Mouse (Mus musculus): ENCODE measurements around the gene Vrk1. TPM values are rescaled to one million over a fixed set of nuclear protein-coding genes. Genes with fewer than 3 reads are reported as not detected.

The Vrk1 gene
- polyA plus RNA-seq, 2 experiments = 60.2 to 103 TPM

DNA sequence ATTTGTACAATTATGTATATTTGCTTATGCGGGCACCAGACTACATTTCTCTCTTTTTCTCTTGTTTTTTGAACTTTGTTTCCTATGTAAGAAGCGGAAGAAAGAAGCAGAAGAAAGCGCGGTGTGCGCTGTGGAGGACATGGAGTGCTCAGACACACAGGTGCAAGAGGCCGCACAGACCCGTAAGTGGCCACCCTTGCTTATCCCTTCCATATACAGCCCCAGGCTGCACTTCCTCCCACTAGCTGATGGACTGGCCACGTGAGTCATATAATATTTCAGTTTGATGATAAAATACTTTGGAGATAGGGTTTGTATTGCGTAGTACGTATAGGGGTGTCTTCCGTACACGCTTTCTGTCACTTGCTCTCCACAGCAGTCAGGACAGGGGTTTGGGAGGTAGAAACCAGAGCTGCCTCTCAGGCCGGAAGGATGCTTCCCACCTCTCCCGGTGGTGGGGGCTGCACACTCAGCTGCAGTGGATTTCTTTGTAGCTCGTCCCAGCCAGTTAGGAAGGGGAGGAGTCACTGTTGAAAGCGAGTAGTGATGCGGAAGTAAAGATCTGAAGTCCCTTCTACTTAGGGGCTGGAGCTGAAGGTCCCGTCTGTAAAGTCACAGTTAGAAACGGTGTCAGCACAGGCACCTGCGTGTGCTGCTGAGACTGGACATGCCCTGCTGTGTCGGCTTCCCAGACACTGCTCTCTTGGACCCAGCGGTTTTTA lies 60.6 kb downstream of the Vrk1 start:
- no peak overlapping the region for H3K4me2 ChIP-seq (ENCODE audit: low read depth)
- no peaks in the 10 kb centered on the region for H3K27me3 ChIP-seq (ENCODE audit: control insufficient read depth, insufficient read depth, low read length)
- DNase-seq (ENCODE audit: low read depth in 3 of 3, low spot score in 3 of 3) (no peak), ATAC-seq (ENCODE audit: insufficient read depth) (no peak)
- no peak overlapping the region for H3K27ac ChIP-seq
- no peak for TF ChIP-seq EP300 (IDR thresholded peaks at IDR 0.05; ENCODE audit: low read depth)
- no peak for TF ChIP-seq CTCF (IDR thresholded peaks at IDR 0.05; ENCODE audit: low read depth)
- no peak overlapping the region for H3K9ac ChIP-seq (replicated peaks)
- H3K4me3 ChIP-seq (ENCODE audit: insufficient read depth in 1 of 2, low read depth in 2 of 2, low read length in 2 of 2) = no peak overlapping the region
- no peaks in the 10 kb centered on the region for H3K9me3 ChIP-seq (ENCODE audit: control insufficient read depth, low read length)
- 89% methylated on average over 22 of the region's 22 CpGs for WGBS (ENCODE audit: insufficient replicate concordance)
- no peaks in the 10 kb centered on the region for H3K4me1 ChIP-seq (replicated peaks; ENCODE audit: control insufficient read depth in 2 of 2, insufficient read depth in 2 of 2, low read length in 1 of 2)
- peaks cover 61% of the 10 kb centered on the region for H3K36me3 ChIP-seq (replicated peaks; ENCODE audit: control insufficient read depth, insufficient read depth, low read depth)

DNA sequence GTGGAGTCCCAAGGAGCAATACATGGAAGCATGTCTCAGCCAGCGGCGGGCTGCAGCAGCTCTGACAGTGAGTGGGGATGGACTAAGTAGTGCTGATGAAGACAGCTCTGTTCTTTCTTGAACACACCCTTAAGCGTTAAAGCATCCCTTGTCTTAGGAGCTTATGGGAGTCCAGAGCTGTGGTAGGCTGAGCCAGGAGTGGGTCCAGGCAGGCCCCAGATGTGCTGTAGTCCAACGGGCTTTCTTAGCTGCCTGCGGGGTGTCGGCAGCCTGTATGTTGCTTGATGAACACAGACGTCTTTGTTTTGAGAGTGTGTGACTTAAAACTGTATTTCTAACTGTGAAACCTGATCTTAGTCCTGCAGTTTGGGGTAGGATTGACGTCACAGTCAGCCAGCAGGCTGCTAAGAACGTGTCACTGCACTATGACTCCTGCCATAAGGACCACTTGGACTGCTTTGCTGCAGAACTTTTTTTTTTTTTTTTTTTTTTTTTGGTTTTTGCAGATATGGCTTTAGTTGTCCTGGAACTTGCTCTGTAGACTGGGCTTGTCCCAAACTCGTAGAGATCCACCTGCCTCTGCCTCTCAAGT lies 61.6 kb downstream of the Vrk1 start:
- peaks cover 59% of the 10 kb centered on the region for H3K36me3 ChIP-seq (replicated peaks; ENCODE audit: control insufficient read depth, insufficient read depth, low read depth)

GRCm38 (mm10) chr12:106074371-106075155 lies 64.5 kb downstream of the Vrk1 start:
- H3K4me3 ChIP-seq (ENCODE audit: insufficient read depth in 1 of 2, low read depth in 2 of 2, low read length in 2 of 2) = no peak overlapping the region
- no peak overlapping the region for H3K27ac ChIP-seq
- H3K4me2 ChIP-seq (ENCODE audit: low read depth) = no peak overlapping the region
- TF ChIP-seq EP300 (IDR thresholded peaks at IDR 0.05; ENCODE audit: low read depth) = no peak
- no peak for TF ChIP-seq CTCF (IDR thresholded peaks at IDR 0.05; ENCODE audit: low read depth)
- ATAC-seq (ENCODE audit: insufficient read depth) (no peak), DNase-seq (ENCODE audit: low read depth in 3 of 3, low spot score in 3 of 3) (no peak)
- H3K9ac ChIP-seq (replicated peaks) = no peak overlapping the region
- H3K27me3 ChIP-seq (ENCODE audit: control insufficient read depth, insufficient read depth, low read length) = no peaks in the 10 kb centered on the region
- H3K36me3 ChIP-seq (replicated peaks; ENCODE audit: control insufficient read depth, insufficient read depth, low read depth) = peaks cover 61% of the 10 kb centered on the region
- H3K4me1 ChIP-seq (replicated peaks; ENCODE audit: control insufficient read depth in 2 of 2, insufficient read depth in 2 of 2, low read length in 1 of 2) = no peaks in the 10 kb centered on the region
- WGBS (ENCODE audit: insufficient replicate concordance) = 88% methylated on average over 12 of the region's 12 CpGs
- H3K9me3 ChIP-seq (ENCODE audit: control insufficient read depth, low read length) = no peaks in the 10 kb centered on the region

More for the DNA sequence above, 61.6 kb downstream of the Vrk1 start:
- Histone ChIP-seq H3K9ac (replicated peaks) (no peak overlapping the region), H3K27ac (no peak overlapping the region), H3K4me3 (ENCODE audit: insufficient read depth in 1 of 2, low read depth in 2 of 2, low read length in 2 of 2) (no peak overlapping the region), H3K27me3 (ENCODE audit: control insufficient read depth, insufficient read depth, low read length) (no peaks in the 10 kb centered on the region), H3K4me2 (ENCODE audit: low read depth) (no peak overlapping the region), H3K4me1 (replicated peaks; ENCODE audit: control insufficient read depth in 2 of 2, insufficient read depth in 2 of 2, low read length in 1 of 2) (no peaks in the 10 kb centered on the region), H3K9me3 (ENCODE audit: control insufficient read depth, low read length) (no peaks in the 10 kb centered on the region)
- WGBS (ENCODE audit: insufficient replicate concordance) = 85% methylated on average over 10 of the region's 10 CpGs
- DNase-seq (ENCODE audit: low read depth in 3 of 3, low spot score in 3 of 3) (no peak), ATAC-seq (ENCODE audit: insufficient read depth) (no peak)
- TF ChIP-seq EP300 (IDR thresholded peaks at IDR 0.05; ENCODE audit: low read depth) (no peak), CTCF (IDR thresholded peaks at IDR 0.05; ENCODE audit: low read depth) (no peak)

- 83% methylated on average over 15 of the region's 15 CpGs for WGBS (ENCODE audit: insufficient replicate concordance)
Measured at GRCm38 (mm10) chr12:106076131-106076530, 66.1 kb downstream of the Vrk1 start.

DNA sequence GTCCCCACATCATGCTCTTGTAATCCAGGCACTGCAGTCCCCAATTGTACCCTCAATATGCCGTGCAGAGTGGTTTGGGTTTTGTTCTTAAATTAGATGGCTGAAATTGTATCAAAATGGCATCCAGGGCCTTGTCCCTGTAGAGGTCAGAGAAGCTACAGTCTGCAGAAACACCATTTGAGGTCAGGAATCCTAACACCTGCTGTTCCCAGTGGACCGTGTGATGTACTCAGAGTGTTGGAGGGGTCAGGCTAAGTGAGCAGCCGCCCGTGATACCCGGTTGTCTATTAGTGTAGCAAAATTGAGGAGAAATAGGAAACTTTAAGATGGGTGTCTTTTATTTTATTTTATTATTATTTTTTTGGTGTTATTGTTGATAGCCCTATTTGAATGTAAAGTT lies 70.5 kb downstream of the Vrk1 start:
- DNase-seq (ENCODE audit: low read depth in 3 of 3, low spot score in 3 of 3) (no peak), ATAC-seq (ENCODE audit: insufficient read depth) (no peak)
- H3K4me3 ChIP-seq (ENCODE audit: insufficient read depth in 1 of 2, low read depth in 2 of 2, low read length in 2 of 2) = no peak overlapping the region
- H3K4me2 ChIP-seq (ENCODE audit: low read depth) = no peak overlapping the region
- no peaks in the 10 kb centered on the region for H3K9me3 ChIP-seq (ENCODE audit: control insufficient read depth, low read length)
- no peak overlapping the region for H3K9ac ChIP-seq (replicated peaks)
- 89% methylated on average over 5 of the region's 5 CpGs for WGBS (ENCODE audit: insufficient replicate concordance)
- TF ChIP-seq EP300 (IDR thresholded peaks at IDR 0.05; ENCODE audit: low read depth) (no peak), CTCF (IDR thresholded peaks at IDR 0.05; ENCODE audit: low read depth) (no peak)
- H3K27me3 ChIP-seq (ENCODE audit: control insufficient read depth, insufficient read depth, low read length) = no peaks in the 10 kb centered on the region
- H3K4me1 ChIP-seq (replicated peaks; ENCODE audit: control insufficient read depth in 2 of 2, insufficient read depth in 2 of 2, low read length in 1 of 2) = no peaks in the 10 kb centered on the region
- no peak overlapping the region for H3K27ac ChIP-seq
- H3K36me3 ChIP-seq (replicated peaks; ENCODE audit: control insufficient read depth, insufficient read depth, low read depth) = peaks cover 20% of the 10 kb centered on the region

More at GRCm38 (mm10) chr12:106076131-106076530, 66.1 kb downstream of the Vrk1 start:
- DNase-seq (ENCODE audit: low read depth in 3 of 3, low spot score in 3 of 3) = no peak
- Histone ChIP-seq H3K36me3 (replicated peaks; ENCODE audit: control insufficient read depth, insufficient read depth, low read depth) (peaks cover 46% of the 10 kb centered on the region), H3K4me1 (replicated peaks; ENCODE audit: control insufficient read depth in 2 of 2, insufficient read depth in 2 of 2, low read length in 1 of 2) (no peaks in the 10 kb centered on the region), H3K27me3 (ENCODE audit: control insufficient read depth, insufficient read depth, low read length) (no peaks in the 10 kb centered on the region), H3K27ac (no peak overlapping the region), H3K9me3 (ENCODE audit: control insufficient read depth, low read length) (no peaks in the 10 kb centered on the region), H3K4me2 (ENCODE audit: low read depth) (no peak overlapping the region), H3K9ac (replicated peaks) (no peak overlapping the region), H3K4me3 (ENCODE audit: insufficient read depth in 1 of 2, low read depth in 2 of 2, low read length in 2 of 2) (no peak overlapping the region)
- TF ChIP-seq EP300 (IDR thresholded peaks at IDR 0.05; ENCODE audit: low read depth) (no peak), CTCF (IDR thresholded peaks at IDR 0.05; ENCODE audit: low read depth) (no peak)
- no peak for ATAC-seq (ENCODE audit: insufficient read depth)

Data from liver, embryonic 14.5 days (tissue).